Mouse (Mus musculus) activated CD4-positive, CD25-positive, alpha-beta regulatory T cell, adult 4 months (primary cell): ENCODE data around the gene Nfkbie. TPM values are rescaled to one million over a fixed set of nuclear protein-coding genes. Genes with fewer than 3 reads are reported as not detected.

Experiments used
- ATAC-seq: one replicate; pipeline ENCODE4 v1.8.0; 2017
- polyA plus RNA-seq, 2 experiments: library from polyadenylated mRNA; unstranded; fragments of 100-300 nt; shearing (Covaris generic); gene quantifications; one replicate each; pipeline ENCODE4 v1.2.1; 2017

Gene Nfkbie
- polyA plus RNA-seq, 2 experiments from 2014 or later = 28.3 to 50.2 TPM

- no peak for ATAC-seq
Observed at GRCm38 (mm10) chr17:45544001-45544872, 11.3 kb upstream of the Nfkbie start.

- ATAC-seq = no peak
Observed at GRCm38 (mm10) chr17:45544873-45545277, 10.6 kb upstream of the Nfkbie start.

- ATAC-seq = no peak
Observed at GRCm38 (mm10) chr17:45545278-45545961, 10.1 kb upstream of the Nfkbie start.

- ATAC-seq = no peak
Observed at GRCm38 (mm10) chr17:45546941-45547340, 8.6 kb upstream of the Nfkbie start.

- no peak for ATAC-seq
Observed at GRCm38 (mm10) chr17:45547461-45548190, 7.9 kb upstream of the Nfkbie start.

GRCm38 (mm10) chr17:45548541-45549512, 6.7 kb upstream of the Nfkbie start:
- no peak for ATAC-seq

GRCm38 (mm10) chr17:45549617-45550181, 5.8 kb upstream of the Nfkbie start, which contains the start of gene Tmem151b:
TSS of gene Tmem151b (minus strand) at chr17:45549677.
- no peak for ATAC-seq

- no peak for ATAC-seq
Observed at GRCm38 (mm10) chr17:45550253-45550652, 5.2 kb upstream of the Nfkbie start.

- ATAC-seq = no peak
Observed at GRCm38 (mm10) chr17:45551249-45551796, 4.2 kb upstream of the Nfkbie start.

- ATAC-seq = peak; percentile 66
Observed at GRCm38 (mm10) chr17:45551816-45552451, 3.6 kb upstream of the Nfkbie start.

GRCm38 (mm10) chr17:45553065-45553464, 2.4 kb upstream of the Nfkbie start:
- no peak for ATAC-seq

- no peak for ATAC-seq
Observed at GRCm38 (mm10) chr17:45554420-45554819, 1.1 kb upstream of the Nfkbie start.

GRCm38 (mm10) chr17:45556107-45556489, 595 bp downstream of the Nfkbie start:
- no peak for ATAC-seq

GRCm38 (mm10) chr17:45556514-45557245, 1.2 kb downstream of the Nfkbie start:
- no peak for ATAC-seq

- no peak for ATAC-seq
Observed at GRCm38 (mm10) chr17:45557246-45557824, 1.8 kb downstream of the Nfkbie start.

GRCm38 (mm10) chr17:45557998-45558862, 2.7 kb downstream of the Nfkbie start:
- peak; percentile 58 for ATAC-seq

GRCm38 (mm10) chr17:45559732-45560525, 4.4 kb downstream of the Nfkbie start:
- no peak for ATAC-seq

- ATAC-seq = no peak
Observed at GRCm38 (mm10) chr17:45563216-45563615, 7.7 kb downstream of the Nfkbie start.
